Mouse (Mus musculus): ENCODE data around the gene Sys1.

The Sys1 gene

GRCm38 (mm10) chr2:164504919-164505318, 48.2 kb downstream of the Sys1 start:
- DNase-seq, result no peak

GRCm38 (mm10) chr2:164505619-164506347, 49.0 kb downstream of the Sys1 start:
- DNase-seq, result no peak

- no peak for DNase-seq
These were observed 51.0 kb downstream of the Sys1 start for GRCm38 (mm10) chr2:164507811-164508210.

- DNase-seq, result no peak
These were observed 53.9 kb downstream of the Sys1 start for GRCm38 (mm10) chr2:164510621-164511190.

GRCm38 (mm10) chr2:164512121-164512909, 55.6 kb downstream of the Sys1 start:
- DNase-seq, result no peak

GRCm38 (mm10) chr2:164513389-164513788, 56.6 kb downstream of the Sys1 start:
- no peak for DNase-seq

GRCm38 (mm10) chr2:164514916-164515315, 58.2 kb downstream of the Sys1 start:
- no peak for DNase-seq

- no peak for DNase-seq
These were observed 59.1 kb downstream of the Sys1 start for GRCm38 (mm10) chr2:164515897-164516296.

GRCm38 (mm10) chr2:164516592-164516991, 59.8 kb downstream of the Sys1 start:
- no peak for DNase-seq

- DNase-seq, result peak; percentile 50
These were observed 60.9 kb downstream of the Sys1 start for GRCm38 (mm10) chr2:164517485-164518221.

GRCm38 (mm10) chr2:164518266-164519170, 61.8 kb downstream of the Sys1 start:
- DNase-seq, result no peak

GRCm38 (mm10) chr2:164519171-164519526, 62.4 kb downstream of the Sys1 start:
- no peak for DNase-seq

GRCm38 (mm10) chr2:164520782-164521181, 64.0 kb downstream of the Sys1 start:
- DNase-seq, result no peak

GRCm38 (mm10) chr2:164521841-164522240, 65.1 kb downstream of the Sys1 start:
- DNase-seq, result no peak

- no peak for DNase-seq
These were observed 65.5 kb downstream of the Sys1 start for GRCm38 (mm10) chr2:164522280-164522679.

- DNase-seq, result no peak
These were observed 66.6 kb downstream of the Sys1 start for GRCm38 (mm10) chr2:164523301-164523773.

GRCm38 (mm10) chr2:164528557-164528956, 71.8 kb downstream of the Sys1 start:
- no peak for DNase-seq

All from cerebellum, adult 8-10 months (tissue).